Mouse (Mus musculus) granulocyte monocyte progenitor cell, adult 5-6 weeks (primary cell): ENCODE results near the gene Oxgr1. TPM values are rescaled to one million over a fixed set of nuclear protein-coding genes. Genes with fewer than 3 reads are reported as not detected.
"Not testable (repeated sequence)": the region's sequence is repeated elsewhere in the genome, so short reads cannot be mapped to it uniquely, and the experiment has no call there.

Experiments
- ATAC-seq: replicated peaks from 2 replicates; pipeline ENCODE4 v1.8.0; 2016; ENCODE audit warnings: mild to moderate bottlenecking, moderate TSS enrichment, inconsistent platforms; ENCODE audit not compliant: poor library complexity, severe bottlenecking
- total RNA-seq, 2 experiments: library from RNA; stranded (forward) in 1 of 2; stranded (reverse) in 1 of 2; fragments of 200-712, 200-1000 nt in 1 of 2; fragments of >200 nt in 1 of 2; fragmentation: Nextera tagmentation in 1 of 2; gene quantifications; 2 replicates each; pipeline ENCODE4 v1.2.3; 2014 to 2017

The Oxgr1 gene
- total RNA-seq, 2 experiments from 2014 or later = not detected

DNA sequence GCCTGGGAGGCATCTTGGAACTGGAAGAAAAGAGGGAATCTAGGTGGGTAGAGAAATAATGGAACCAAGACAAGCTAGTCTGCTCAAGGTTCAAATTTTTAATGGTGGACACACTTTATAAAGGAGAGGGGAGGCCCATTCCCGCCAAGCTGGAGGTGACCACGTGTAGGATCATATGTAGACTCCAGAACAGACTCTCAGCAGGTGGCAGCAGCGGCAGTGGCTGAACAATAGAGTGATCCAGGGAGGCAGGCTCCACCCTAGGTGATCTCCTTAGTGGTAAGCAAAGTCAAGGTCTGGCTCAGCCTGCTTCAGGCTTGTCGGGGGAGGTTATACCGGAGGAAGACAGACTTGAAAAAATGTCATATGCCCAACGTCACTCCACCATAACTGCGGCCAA is 55.9 kb downstream of the Oxgr1 start:
- not testable (repeated sequence) for ATAC-seq

DNA sequence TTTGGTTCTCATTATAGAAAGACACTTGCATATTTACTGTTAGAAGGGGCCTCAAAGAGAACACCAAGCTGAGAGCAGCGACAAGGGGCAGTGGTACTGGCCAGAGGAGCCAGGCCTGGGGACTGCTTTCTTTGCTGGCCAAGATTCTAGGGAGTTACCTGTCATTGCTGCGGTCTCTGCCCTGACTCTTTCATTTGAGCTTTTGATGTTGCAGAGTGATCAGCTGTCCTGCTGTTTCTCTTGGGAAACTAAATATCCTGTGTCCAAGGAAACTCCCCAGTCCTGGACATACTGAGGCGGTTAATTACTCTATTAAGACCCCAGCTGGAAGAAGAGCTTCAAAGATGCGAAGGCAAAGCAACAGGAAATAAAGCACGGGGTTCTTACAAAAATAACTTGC is 60.9 kb downstream of the Oxgr1 start:
- ATAC-seq = no peak

DNA sequence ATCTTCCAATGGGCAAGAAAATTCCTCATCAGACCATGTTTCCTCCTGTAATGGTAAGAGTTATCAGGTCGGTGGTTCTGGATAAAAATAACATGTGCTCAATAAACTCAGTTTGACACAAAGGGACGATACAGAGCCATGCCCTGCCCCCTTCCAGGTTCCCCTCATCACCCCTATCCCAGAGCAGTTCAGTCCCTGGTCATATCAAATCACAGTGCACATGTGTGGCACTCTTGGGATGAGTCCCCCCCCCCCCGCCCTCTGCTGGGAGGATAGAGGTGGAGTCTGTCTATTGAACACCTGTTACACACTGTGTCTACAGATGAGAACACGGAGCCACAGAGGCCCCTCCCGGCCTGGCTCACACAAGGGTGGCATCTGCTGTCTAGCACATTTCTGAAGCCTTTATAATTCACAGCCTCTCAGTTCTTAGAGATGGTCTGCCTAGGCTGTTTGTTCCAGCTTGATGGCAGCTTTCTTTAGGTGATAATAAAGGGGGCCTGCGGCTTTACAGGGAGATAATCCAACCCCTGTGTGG is 61.5 kb downstream of the Oxgr1 start:
- ATAC-seq = no peak

Other genes with a start within 250 kb of the Oxgr1 start
- 55.0 and 74.3 TPM in 2 replicates for gene Mbnl2, start 233.2 kb upstream of the Oxgr1 start, total RNA-seq (2014; fragmentation: Nextera tagmentation)
- gene Mbnl2, start 233.2 kb upstream of the Oxgr1 start, total RNA-seq (2017) = 66.8 and 83.5 TPM in 2 replicates